ENCODE assay signal across 8 mouse cellular contexts in genomic region chr19:40395321-40395695, GRCm38 (mm10).
DNase-seq lines count a peak whose midpoint lies in the region; ATAC-seq and TF ChIP-seq lines count a peak whose summit lies in the region.

No protein-coding gene starts in this region.

- H3K27me3 ChIP-seq in heart, embryonic 15.5 days, result no peaks in the 10 kb centered on the region
- H3K27me3 ChIP-seq in limb, embryonic 14.5 days (ENCODE audit: control insufficient read depth, insufficient read depth, low read length), result no peaks in the 10 kb centered on the region

- no peak overlapping the region for H3K4me3 ChIP-seq in heart, embryonic 15.5 days
- H3K4me3 ChIP-seq in limb, embryonic 14.5 days (replicated peaks; ENCODE audit: low read length), result no peak overlapping the region

- H3K4me1 ChIP-seq in heart, embryonic 15.5 days (replicated peaks), result peaks cover 33% of the 10 kb centered on the region
- peaks cover 26% of the 10 kb centered on the region for H3K4me1 ChIP-seq in limb, embryonic 14.5 days (ENCODE audit: control insufficient read depth, insufficient read depth, low read length)

- no peak for DNase-seq in heart, postnatal 4 days
- DNase-seq in thymus, postnatal 0 days (ENCODE audit: low spot score), result peak; percentile 45
- DNase-seq in thymus, postnatal 10 days (ENCODE audit: low spot score in 2 of 2), result no peak
- DNase-seq in limb, embryonic 14.5 days (ENCODE audit: low spot score), result no peak
- no peak for DNase-seq in embryo, embryonic 10.5 days (ENCODE audit: low spot score)
- no peak for DNase-seq in layer of hippocampus, postnatal 14 days (ENCODE audit: low spot score in 2 of 2)
- no peak for DNase-seq in layer of hippocampus, adult 18-20 months (ENCODE audit: low spot score in 2 of 2)

- peak overlapping the region; percentile 91 for H3K27ac ChIP-seq in heart, embryonic 15.5 days
- peak overlapping the region; percentile 79 for H3K27ac ChIP-seq in limb, embryonic 14.5 days (replicated peaks; ENCODE audit: low read depth, low read length)

- peaks cover 16% of the 10 kb centered on the region for H3K36me3 ChIP-seq in heart, embryonic 15.5 days
- no peaks in the 10 kb centered on the region for H3K36me3 ChIP-seq in limb, embryonic 14.5 days (ENCODE audit: control insufficient read depth, insufficient read depth, low read length)

- peak; percentile 6; the same call in 1 of the 2 replicates for ATAC-seq in heart, embryonic 15.5 days (replicated peaks; ENCODE audit: insufficient number of reproducible peaks, insufficient read depth, low FRiP score, low read depth)
- no peak for ATAC-seq in limb, embryonic 14.5 days (ENCODE audit: low FRiP score, low read depth)

- H3K4me2 ChIP-seq in heart, embryonic 15.5 days, result peak overlapping the region; percentile 32; the same call in 1 of the 2 replicates
- no peak overlapping the region for H3K4me2 ChIP-seq in limb, embryonic 14.5 days (replicated peaks; ENCODE audit: low read depth, low read length, severe bottlenecking)

- 0 out of 2 replicates have a peak overlapping the region, but pooled peaks have one; percentile 4 for H3K9ac ChIP-seq in heart, embryonic 15.5 days
- H3K9ac ChIP-seq in limb, embryonic 14.5 days (ENCODE audit: low read depth, low read length, severe bottlenecking), result no peak overlapping the region

- TF ChIP-seq POLR2A in limb, embryonic 14.5 days (IDR thresholded peaks at IDR 0.05; ENCODE audit: borderline replicate concordance, extremely low read depth, insufficient read depth, insufficient read length), result no peak

- WGBS in heart, embryonic 15.5 days, result 78% methylated on average over 12 of the region's 12 CpGs
- WGBS in limb, embryonic 14.5 days, result 72% methylated on average over 12 of the region's 12 CpGs

- H3K9me3 ChIP-seq in heart, embryonic 15.5 days (replicated peaks), result no peaks in the 10 kb centered on the region
- H3K9me3 ChIP-seq in limb, embryonic 14.5 days (ENCODE audit: control insufficient read depth, low read length), result no peaks in the 10 kb centered on the region
